Mouse (Mus musculus) layer of hippocampus, adult 9-11 months (tissue): ENCODE measurements around the gene Nfib.

Experiments
- DNase-seq: peaks from one replicate; pipeline ENCODE4 v3.0.0; 2022

Gene Nfib

DNA sequence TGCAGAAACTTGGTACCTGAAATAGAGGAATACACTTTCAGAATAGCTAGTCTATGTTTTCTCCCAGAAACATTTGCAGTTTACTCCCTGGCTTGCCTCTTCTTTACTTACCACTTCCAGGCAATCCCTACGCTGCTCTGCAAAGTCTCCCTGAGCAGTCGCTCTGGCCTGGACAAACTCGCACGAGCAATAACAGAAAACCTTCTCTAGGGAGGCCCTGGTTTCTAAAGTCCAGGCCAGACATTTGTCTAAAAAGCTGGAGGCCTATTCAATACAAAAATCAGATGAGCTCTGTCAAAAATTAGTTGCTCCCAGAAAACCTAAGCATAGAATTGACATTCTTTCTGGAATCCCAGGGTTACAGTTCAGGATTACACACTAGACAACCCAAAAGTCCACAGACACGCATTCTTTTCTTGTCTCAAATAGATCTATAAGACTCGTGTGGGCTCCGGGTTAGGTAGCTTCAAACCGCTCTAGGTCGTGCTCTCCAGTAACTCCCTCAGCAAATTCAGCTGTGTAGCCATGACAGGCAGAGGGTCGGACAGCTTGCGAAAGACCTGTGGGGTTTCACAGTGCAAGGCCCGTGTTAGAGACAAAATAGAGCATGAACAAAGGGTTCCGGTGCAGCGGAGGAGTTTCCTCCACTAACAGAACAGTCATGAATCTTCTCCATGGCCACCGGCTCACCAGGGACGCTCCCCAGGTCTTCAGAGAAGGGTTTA lies 118.2 kb downstream of the Nfib start:
- DNase-seq, result peak; percentile 27

DNA sequence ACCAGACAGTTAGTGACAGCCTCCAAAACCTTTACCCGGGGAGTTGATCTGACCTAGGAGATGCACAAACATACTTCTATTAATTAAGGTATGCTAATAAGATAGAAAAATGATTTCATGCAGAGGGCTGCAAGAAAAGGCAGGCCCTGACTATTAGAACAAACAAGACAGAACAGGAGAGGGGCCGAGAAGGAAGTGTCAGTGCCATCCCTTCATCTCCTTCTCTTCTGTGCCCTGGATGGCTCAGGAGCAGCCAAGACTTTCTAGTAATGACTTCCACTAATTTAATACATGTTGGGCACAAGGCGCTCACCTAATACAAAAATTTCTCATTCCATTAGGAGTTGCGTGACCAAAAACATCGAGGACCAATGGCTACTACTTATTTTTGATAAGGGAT lies 118.9 kb downstream of the Nfib start:
- DNase-seq, result no peak

GRCm38 (mm10) chr4:82585536-82585935 lies 120.0 kb downstream of the Nfib start:
- DNase-seq, result no peak

- no peak for DNase-seq
Measured at GRCm38 (mm10) chr4:82585056-82585455, 120.5 kb downstream of the Nfib start.

DNA sequence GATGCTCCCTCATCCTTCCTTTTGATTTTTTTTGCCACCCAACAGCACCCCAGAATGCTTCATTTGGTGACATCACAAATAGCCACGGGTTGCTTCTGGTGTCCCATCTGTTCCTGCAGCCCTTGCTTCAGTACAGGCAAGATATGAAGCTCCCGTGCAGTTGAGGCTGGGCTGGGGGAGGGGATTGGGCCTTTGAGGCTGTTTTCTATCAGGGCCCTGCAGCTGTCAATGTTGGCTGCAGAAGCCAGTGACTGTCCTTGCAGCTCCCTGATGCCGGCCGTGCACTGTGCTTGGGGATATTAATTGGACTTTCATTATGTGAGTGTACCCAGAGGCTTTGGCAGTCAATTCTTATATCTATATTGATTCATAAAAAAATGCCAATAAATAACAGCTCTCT lies 121.0 kb downstream of the Nfib start:
- peak; percentile 36 for DNase-seq

DNA sequence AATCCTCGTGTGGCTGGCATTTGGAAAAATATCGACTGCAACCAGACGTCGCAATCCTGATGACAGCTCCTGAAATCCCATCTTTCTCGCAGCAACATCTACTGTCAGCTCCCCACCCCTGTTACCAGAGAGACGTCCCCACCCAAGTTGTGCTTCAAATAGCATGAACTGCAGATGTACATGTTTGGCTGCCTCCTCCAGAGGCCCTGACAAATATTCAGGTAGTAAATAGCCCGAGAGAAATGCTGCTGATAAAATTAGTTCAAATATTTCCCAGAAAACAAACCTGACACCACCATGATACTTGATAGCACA lies 132.3 kb downstream of the Nfib start:
- no peak for DNase-seq

GRCm38 (mm10) chr4:82572410-82573290 lies 132.9 kb downstream of the Nfib start:
- no peak for DNase-seq

- DNase-seq, result no peak
Measured at GRCm38 (mm10) chr4:82558816-82559215, 146.7 kb downstream of the Nfib start.

DNA sequence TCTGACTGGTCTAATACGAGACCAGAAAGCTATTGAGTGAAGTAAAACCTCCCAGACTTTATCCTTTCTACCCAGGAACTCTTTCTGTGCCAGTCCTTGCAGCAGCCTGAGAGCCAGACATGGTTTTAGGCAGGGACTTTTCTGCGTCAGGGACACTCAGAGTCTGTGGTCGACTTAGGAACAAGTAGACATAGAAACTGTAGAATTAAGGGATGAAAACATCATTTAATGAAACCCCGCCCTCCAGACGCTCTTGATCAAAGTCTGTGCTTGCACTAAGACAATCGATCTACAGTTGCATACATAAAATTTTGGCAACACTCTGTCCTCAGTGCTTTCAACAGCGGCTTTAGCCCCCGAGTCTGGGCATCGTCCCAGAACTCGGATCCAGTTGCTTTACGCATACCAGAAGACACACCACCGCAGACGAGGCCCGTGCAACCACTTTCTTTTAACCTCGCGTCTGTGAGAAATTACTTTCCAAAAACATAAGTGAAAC lies 149.8 kb downstream of the Nfib start:
- no peak for DNase-seq

DNA sequence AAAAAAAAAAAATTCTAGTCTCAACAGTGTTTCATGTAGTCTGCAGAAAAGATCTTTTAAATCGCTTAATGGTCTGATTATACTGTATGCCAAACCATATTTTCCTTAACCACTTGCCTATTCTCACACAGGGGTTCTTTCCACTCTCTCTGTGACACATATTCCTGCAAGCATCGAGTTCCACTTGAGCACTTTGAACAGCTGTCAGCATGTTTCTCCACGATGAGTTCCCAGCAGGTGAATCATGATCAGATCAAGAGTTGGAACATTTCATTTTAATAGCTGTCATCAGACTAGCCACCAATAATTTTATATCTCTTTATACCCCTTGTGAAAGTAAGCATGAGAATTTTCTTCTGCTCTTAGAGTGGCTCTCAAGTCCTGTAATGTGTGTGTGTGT lies 151.9 kb downstream of the Nfib start:
- no peak for DNase-seq

GRCm38 (mm10) chr4:82552238-82552637 lies 153.3 kb downstream of the Nfib start:
- DNase-seq, result no peak

DNA sequence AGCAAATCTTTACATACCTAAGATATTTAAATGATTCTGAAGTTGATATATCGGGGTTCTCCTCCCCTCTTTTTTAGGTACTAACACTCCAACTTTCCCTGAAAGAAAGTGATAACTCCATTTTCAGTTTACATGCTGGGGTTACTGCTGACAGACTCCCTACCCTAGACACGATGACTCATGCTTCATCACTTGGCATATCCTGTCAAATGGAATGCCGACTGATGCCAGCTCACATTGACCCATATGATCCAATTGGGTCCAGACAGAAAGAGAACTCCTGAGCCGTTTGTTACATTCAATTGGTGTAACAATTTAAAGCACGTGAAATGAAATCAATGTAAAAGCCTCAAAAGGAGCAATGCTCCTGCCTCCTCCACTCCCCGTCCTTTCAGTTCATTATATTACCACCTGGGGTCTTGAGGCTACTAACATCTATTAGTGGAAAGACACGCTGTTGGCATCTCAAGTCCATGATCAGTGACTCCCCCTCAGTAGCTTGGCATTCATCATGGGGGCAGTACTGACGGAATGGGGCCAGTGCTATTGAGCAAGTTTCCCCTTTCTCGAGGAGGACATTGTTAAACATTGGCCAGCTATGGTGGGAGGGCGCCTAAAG lies 155.7 kb downstream of the Nfib start:
- DNase-seq, result no peak

- no peak for DNase-seq
Measured at GRCm38 (mm10) chr4:82548247-82548646, 157.3 kb downstream of the Nfib start.

DNA sequence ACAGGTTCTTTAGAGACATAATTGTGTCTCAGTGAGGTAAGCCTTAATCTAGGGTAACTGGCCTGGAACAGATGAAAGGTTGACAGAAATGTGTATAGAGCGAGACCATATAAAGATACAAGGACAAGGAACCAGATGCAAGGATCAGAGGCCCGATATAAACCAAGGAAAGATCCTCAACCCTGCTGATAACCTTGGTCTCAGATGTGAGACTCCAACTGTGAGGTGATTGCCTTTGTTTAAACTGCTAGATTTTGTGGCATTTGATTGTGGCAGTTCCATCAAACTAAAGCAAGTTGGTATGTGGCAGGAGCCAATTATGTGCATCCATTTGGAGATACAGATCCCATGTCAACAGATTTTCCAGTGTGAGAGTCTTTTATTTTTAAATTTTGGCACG lies 161.6 kb downstream of the Nfib start:
- no peak for DNase-seq

- no peak for DNase-seq
Measured at GRCm38 (mm10) chr4:82543398-82543740, 162.2 kb downstream of the Nfib start.

DNA sequence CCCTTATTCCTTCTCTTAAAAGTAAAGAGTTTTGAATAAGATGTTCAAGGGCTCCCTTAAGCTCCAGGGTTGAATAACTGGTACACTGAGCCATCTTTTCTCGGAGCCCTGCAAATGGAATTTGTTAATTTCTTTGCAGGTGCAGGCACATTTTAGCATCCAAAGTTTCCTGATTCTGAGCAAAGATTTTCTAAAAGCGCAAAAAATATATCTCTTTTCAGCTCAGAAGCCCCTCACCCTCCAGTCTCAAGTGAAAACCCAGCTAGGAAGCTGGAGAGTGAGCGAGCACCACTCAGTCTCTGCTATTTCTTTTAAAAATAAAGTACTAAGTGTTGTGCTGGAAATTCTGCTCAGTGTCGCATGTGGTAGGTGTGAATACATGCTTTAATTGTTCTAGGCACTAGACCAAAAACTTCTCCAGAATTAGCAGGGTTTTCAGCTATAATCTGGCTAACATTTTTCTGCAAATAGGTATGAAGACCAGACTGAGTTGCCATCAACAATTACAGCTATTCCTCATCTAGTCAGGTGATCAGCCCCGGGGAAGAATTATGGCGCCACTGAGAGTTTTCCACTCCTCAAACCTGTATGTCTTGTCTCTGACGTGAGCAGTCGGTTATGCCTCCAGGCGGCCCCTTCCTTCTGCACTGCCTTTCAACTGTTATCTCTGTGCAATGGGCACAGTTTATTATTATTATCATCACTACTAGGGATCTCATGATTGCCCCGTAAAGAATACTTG lies 162.7 kb downstream of the Nfib start:
- DNase-seq, result peak; percentile 32

- peak; percentile 84 for DNase-seq
Measured at GRCm38 (mm10) chr4:82541894-82542510, 163.5 kb downstream of the Nfib start.

DNA sequence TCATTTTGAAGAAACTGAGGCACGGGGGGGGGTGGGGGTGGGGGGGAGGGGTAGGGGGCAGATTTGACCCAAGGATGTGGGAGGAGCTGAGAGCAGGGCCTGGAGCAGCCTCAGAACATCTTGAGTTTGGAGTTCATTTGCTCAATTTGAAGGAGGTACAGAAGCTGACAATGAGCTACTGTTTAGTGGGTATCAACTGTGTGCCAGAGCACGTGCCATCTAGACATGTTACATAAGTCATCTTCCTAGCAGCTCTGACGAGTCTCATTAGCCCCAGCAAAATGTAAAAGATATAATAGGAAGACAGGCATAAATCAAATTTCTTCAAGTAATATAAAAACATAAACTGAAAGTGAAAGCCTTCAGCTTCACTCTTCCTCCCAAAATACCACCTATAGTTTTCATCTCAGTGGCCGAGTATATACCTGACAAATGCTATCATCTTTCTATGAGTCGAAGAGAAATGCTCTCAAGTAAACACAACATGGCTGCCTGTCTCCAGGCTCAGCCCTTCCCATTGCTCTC lies 165.0 kb downstream of the Nfib start:
- DNase-seq, result no peak

- DNase-seq, result no peak
Measured at GRCm38 (mm10) chr4:82540048-82540410, 165.5 kb downstream of the Nfib start.

DNA sequence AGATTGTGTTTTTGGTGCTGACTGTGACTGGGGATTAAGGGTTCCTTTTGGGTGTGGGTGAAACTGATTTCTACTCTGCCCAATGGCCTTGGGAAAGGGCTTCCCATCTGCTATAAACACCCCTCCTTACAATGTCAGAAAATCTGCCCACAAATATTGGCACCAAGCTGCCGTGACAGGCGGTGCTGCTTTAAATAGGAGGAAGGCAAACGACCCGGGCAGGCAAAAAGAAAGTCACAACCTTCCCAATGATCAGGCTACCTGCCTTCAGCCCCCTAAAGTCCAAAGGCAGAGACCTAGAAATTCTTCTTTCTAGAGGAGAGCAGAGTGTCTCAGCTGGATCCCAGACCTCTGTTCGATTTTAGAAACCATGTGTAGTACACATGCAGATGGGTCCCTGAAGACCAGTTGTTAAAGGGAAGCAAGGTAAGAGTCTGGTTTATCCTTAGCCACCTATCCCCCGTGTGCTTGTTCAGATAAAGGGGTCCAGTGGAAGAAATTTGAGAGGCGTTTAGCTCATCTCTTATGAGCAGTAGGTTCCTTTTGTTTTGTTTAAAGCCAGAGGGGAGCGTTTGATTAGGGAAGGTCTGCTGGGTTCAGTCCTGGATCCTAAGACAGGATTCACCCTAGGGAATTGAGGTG lies 166.0 kb downstream of the Nfib start:
- no peak for DNase-seq

GRCm38 (mm10) chr4:82538815-82539214 lies 166.7 kb downstream of the Nfib start:
- DNase-seq, result no peak
